Mouse (Mus musculus) E14TG2a.4 (cell line): ENCODE data around the gene Tm6sf1.

ENCODE experiments used
- H3K27me3 ChIP-seq: 2 replicates; pipeline ENCODE4 v1.6.1; 2014; ENCODE audit warnings: low read length, control low read depth; ENCODE audit not compliant: insufficient read depth
- H3K36me3 ChIP-seq: 2 replicates; pipeline ENCODE4 v1.6.1; 2014; ENCODE audit warnings: low read length, control low read depth; ENCODE audit not compliant: insufficient read depth
- H3K4me1 ChIP-seq: replicated peaks from 2 replicates; pipeline ENCODE4 v1.6.1; 2014; ENCODE audit warnings: low read depth, low read length, control low read depth
- H3K4me3 ChIP-seq: replicated peaks from 2 replicates; pipeline ENCODE4 v1.5.1; 2014; ENCODE audit warnings: mild to moderate bottlenecking, low read length
- H3K9me3 ChIP-seq: 2 replicates; pipeline ENCODE4 v1.6.1; 2014; ENCODE audit warnings: low read length, control low read depth
- CTCF ChIP-seq: conservative IDR thresholded peaks from 2 replicates; pipeline ENCODE4 v1.5.1; 2014; ENCODE audit warnings: low read length
- NANOG ChIP-seq: IDR thresholded peaks from 2 replicates; pipeline ENCODE4 v1.6.1; 2014; ENCODE audit warnings: borderline replicate concordance, low read length, mixed read lengths
- POU5F1 ChIP-seq: IDR thresholded peaks from 2 replicates; pipeline ENCODE4 v1.6.1; 2014; ENCODE audit warnings: low read length, borderline replicate concordance

The Tm6sf1 gene

GRCm38 (mm10) chr7:81881600-81881999 lies 22.8 kb downstream of the Tm6sf1 start:
- H3K9me3 ChIP-seq, result no peaks in the 10 kb centered on the region
- no peaks in the 10 kb centered on the region; the same call in none of the 2 replicates for H3K4me1 ChIP-seq
- no peak overlapping the region for H3K4me3 ChIP-seq
- H3K36me3 ChIP-seq, result no peaks in the 10 kb centered on the region
- no peak for TF ChIP-seq POU5F1
- TF ChIP-seq CTCF, result no peak
- TF ChIP-seq NANOG, result no peak
- peaks cover 2% of the 10 kb centered on the region; the same call in 1 of the 2 replicates for H3K27me3 ChIP-seq

- no peaks in the 10 kb centered on the region; the same call in none of the 2 replicates for H3K4me1 ChIP-seq
- H3K36me3 ChIP-seq, result no peaks in the 10 kb centered on the region
- no peak for TF ChIP-seq CTCF
- TF ChIP-seq POU5F1, result no peak
- peak; percentile 79 for TF ChIP-seq NANOG
These were observed 26.3 kb downstream of the Tm6sf1 start for GRCm38 (mm10) chr7:81885128-81885527.

GRCm38 (mm10) chr7:81899361-81899760 lies 40.6 kb downstream of the Tm6sf1 start:
- H3K36me3 ChIP-seq, result no peaks in the 10 kb centered on the region
- H3K4me3 ChIP-seq, result peak overlapping the region; percentile 62
- H3K9me3 ChIP-seq, result no peaks in the 10 kb centered on the region
- peaks cover 18% of the 10 kb centered on the region for H3K4me1 ChIP-seq
- TF ChIP-seq CTCF (no peak), POU5F1 (no peak), NANOG (no peak)
- H3K27me3 ChIP-seq, result no peaks in the 10 kb centered on the region

More at GRCm38 (mm10) chr7:81885128-81885527, 26.3 kb downstream of the Tm6sf1 start:
- Histone ChIP-seq H3K9me3 (no peaks in the 10 kb centered on the region), H3K4me3 (no peak overlapping the region), H3K27me3 (no peaks in the 10 kb centered on the region)

GRCm38 (mm10) chr7:81904094-81904493 lies 45.3 kb downstream of the Tm6sf1 start:
- no peaks in the 10 kb centered on the region for H3K27me3 ChIP-seq
- H3K9me3 ChIP-seq, result no peaks in the 10 kb centered on the region
- H3K4me3 ChIP-seq, result no peak overlapping the region
- no peaks in the 10 kb centered on the region for H3K36me3 ChIP-seq
- H3K4me1 ChIP-seq, result peaks cover 13% of the 10 kb centered on the region
- TF ChIP-seq CTCF (no peak), POU5F1 (no peak), NANOG (no peak)

GRCm38 (mm10) chr7:81904926-81905325 lies 46.1 kb downstream of the Tm6sf1 start:
- peaks cover 6% of the 10 kb centered on the region; the same call in 1 of the 2 replicates for H3K4me1 ChIP-seq
- no peaks in the 10 kb centered on the region for H3K36me3 ChIP-seq
- H3K9me3 ChIP-seq, result no peaks in the 10 kb centered on the region
- no peaks in the 10 kb centered on the region for H3K27me3 ChIP-seq
- TF ChIP-seq CTCF, result no peak
- TF ChIP-seq POU5F1, result no peak
- TF ChIP-seq NANOG, result no peak
- no peak overlapping the region for H3K4me3 ChIP-seq

GRCm38 (mm10) chr7:81918316-81918715 lies 59.5 kb downstream of the Tm6sf1 start:
- no peak for TF ChIP-seq NANOG
- TF ChIP-seq CTCF, result no peak
- no peak for TF ChIP-seq POU5F1

GRCm38 (mm10) chr7:81920314-81920713 lies 61.5 kb downstream of the Tm6sf1 start:
- no peak overlapping the region for H3K4me3 ChIP-seq
- TF ChIP-seq CTCF (no peak), NANOG (no peak), POU5F1 (no peak)
- no peaks in the 10 kb centered on the region for H3K27me3 ChIP-seq
- no peaks in the 10 kb centered on the region for H3K36me3 ChIP-seq
- H3K4me1 ChIP-seq, result peaks cover 7% of the 10 kb centered on the region; the same call in 1 of the 2 replicates
- H3K9me3 ChIP-seq, result no peaks in the 10 kb centered on the region

More at GRCm38 (mm10) chr7:81918316-81918715, 59.5 kb downstream of the Tm6sf1 start:
- Histone ChIP-seq H3K27me3 (no peaks in the 10 kb centered on the region), H3K4me3 (no peak overlapping the region), H3K36me3 (no peaks in the 10 kb centered on the region), H3K9me3 (no peaks in the 10 kb centered on the region), H3K4me1 (peaks cover 7% of the 10 kb centered on the region; the same call in 1 of the 2 replicates)

- H3K27me3 ChIP-seq, result no peaks in the 10 kb centered on the region
- no peaks in the 10 kb centered on the region for H3K9me3 ChIP-seq
- no peak overlapping the region for H3K4me3 ChIP-seq
- H3K36me3 ChIP-seq, result no peaks in the 10 kb centered on the region
- H3K4me1 ChIP-seq, result peaks cover 7% of the 10 kb centered on the region; the same call in 1 of the 2 replicates
- TF ChIP-seq POU5F1 (no peak), NANOG (no peak), CTCF (no peak)
These were observed 62.7 kb downstream of the Tm6sf1 start for GRCm38 (mm10) chr7:81921379-81921952.

GRCm38 (mm10) chr7:81928998-81929397 lies 70.2 kb downstream of the Tm6sf1 start:
- Histone ChIP-seq H3K4me3 (no peak overlapping the region), H3K9me3 (peaks cover 2% of the 10 kb centered on the region; the same call in 1 of the 2 replicates), H3K4me1 (peaks cover 4% of the 10 kb centered on the region; the same call in 1 of the 2 replicates), H3K36me3 (no peaks in the 10 kb centered on the region), H3K27me3 (peaks cover 22% of the 10 kb centered on the region)
- no peak for TF ChIP-seq POU5F1
- no peak for TF ChIP-seq CTCF
- TF ChIP-seq NANOG, result no peak
